22 mouse cellular contexts compared by ENCODE assay signal in genomic region chr6:16098761-16099160, GRCm38 (mm10).
DNase-seq lines count a peak whose midpoint lies in the region; ATAC-seq and TF ChIP-seq lines count a peak whose summit lies in the region.
"Had no signal": no experiment of that assay in that cellular context is flagged by ENCODE, and none has a peak within 500 bp of the region (broad histone marks: within the 10 kb centered on the region; RNA-seq: fewer than 3 reads in every experiment).

No protein-coding gene starts in this region.

- no peak overlapping the region for H3K9ac ChIP-seq in forebrain, embryonic 12.5 days
- no peak overlapping the region for H3K9ac ChIP-seq in forebrain, postnatal 0 days
- no peak overlapping the region for H3K9ac ChIP-seq in forebrain, embryonic 14.5 days (ENCODE audit: low read length)
- no peak overlapping the region for H3K9ac ChIP-seq in forebrain, embryonic 11.5 days (ENCODE audit: low read length)
- no peak overlapping the region for H3K9ac ChIP-seq in forebrain, embryonic 16.5 days (replicated peaks; ENCODE audit: low read depth, low read length)
- H3K9ac ChIP-seq: embryonic facial prominence, embryonic 12.5 days had no signal

- H3K4me2 ChIP-seq in forebrain, embryonic 12.5 days, result no peak overlapping the region
- no peak overlapping the region for H3K4me2 ChIP-seq in forebrain, postnatal 0 days (ENCODE audit: low read depth)
- no peak overlapping the region for H3K4me2 ChIP-seq in forebrain, embryonic 14.5 days (ENCODE audit: low read length)
- H3K4me2 ChIP-seq in forebrain, embryonic 11.5 days (ENCODE audit: low read depth, low read length, severe bottlenecking), result no peak overlapping the region
- H3K4me2 ChIP-seq in forebrain, embryonic 16.5 days (ENCODE audit: low read length), result no peak overlapping the region
- H3K4me2 ChIP-seq: embryonic facial prominence, embryonic 12.5 days had no signal

- H3K27me3 ChIP-seq in forebrain, embryonic 12.5 days, result no peaks in the 10 kb centered on the region
- no peaks in the 10 kb centered on the region for H3K27me3 ChIP-seq in forebrain, postnatal 0 days (ENCODE audit: insufficient read depth, low read length)
- H3K27me3 ChIP-seq in forebrain, embryonic 14.5 days (replicated peaks; ENCODE audit: control insufficient read depth, insufficient read depth, low read length), result no peaks in the 10 kb centered on the region
- H3K27me3 ChIP-seq in forebrain, embryonic 11.5 days (ENCODE audit: control insufficient read depth, insufficient read depth, low read length), result no peaks in the 10 kb centered on the region
- no peaks in the 10 kb centered on the region for H3K27me3 ChIP-seq in forebrain, embryonic 16.5 days (replicated peaks; ENCODE audit: control insufficient read depth, insufficient read depth, low read length)
- H3K27me3 ChIP-seq: CH12.LX; embryonic facial prominence, embryonic 12.5 days had no signal

- H3K27ac ChIP-seq in forebrain, embryonic 12.5 days, result no peak overlapping the region
- H3K27ac ChIP-seq in forebrain, postnatal 0 days (ENCODE audit: low read depth, low read length), result no peak overlapping the region
- no peak overlapping the region for H3K27ac ChIP-seq in forebrain, embryonic 14.5 days (ENCODE audit: low read depth, low read length)
- no peak overlapping the region for H3K27ac ChIP-seq in forebrain, embryonic 11.5 days (ENCODE audit: low read depth, low read length)
- no peak overlapping the region for H3K27ac ChIP-seq in forebrain, embryonic 16.5 days (ENCODE audit: low read length)
- H3K27ac ChIP-seq: embryonic facial prominence, embryonic 10.5 days; embryonic facial prominence, embryonic 12.5 days had no signal

- H3K4me3 ChIP-seq in forebrain, embryonic 12.5 days (replicated peaks), result no peak overlapping the region
- no peak overlapping the region for H3K4me3 ChIP-seq in forebrain, postnatal 0 days (ENCODE audit: low read depth, low read length)
- no peak overlapping the region for H3K4me3 ChIP-seq in forebrain, embryonic 14.5 days (ENCODE audit: low read depth, low read length)
- no peak overlapping the region for H3K4me3 ChIP-seq in forebrain, embryonic 11.5 days (ENCODE audit: low read depth, low read length)
- H3K4me3 ChIP-seq in forebrain, embryonic 16.5 days (replicated peaks; ENCODE audit: low read length), result no peak overlapping the region
- H3K4me3 ChIP-seq: embryonic facial prominence, embryonic 10.5 days; embryonic facial prominence, embryonic 12.5 days had no signal

- peak; percentile 63; the same call in 1 of the 2 replicates for ATAC-seq in forebrain, embryonic 12.5 days (ENCODE audit: low FRiP score)
- no peak for ATAC-seq in forebrain, postnatal 0 days
- ATAC-seq in forebrain, embryonic 14.5 days, result peak; percentile 76
- ATAC-seq in forebrain, embryonic 11.5 days (replicated peaks; ENCODE audit: low FRiP score), result no peak
- ATAC-seq in forebrain, embryonic 16.5 days, result peak; percentile 80
- ATAC-seq: activated CD4-positive, CD25-positive, alpha-beta regulatory T cell, adult 4 months; CD4-positive, CD25-positive, alpha-beta regulatory T cell, adult 4 months; Patski had no signal

- no peaks in the 10 kb centered on the region for H3K9me3 ChIP-seq in forebrain, embryonic 12.5 days
- no peaks in the 10 kb centered on the region for H3K9me3 ChIP-seq in forebrain, postnatal 0 days (ENCODE audit: low read length)
- no peaks in the 10 kb centered on the region for H3K9me3 ChIP-seq in forebrain, embryonic 14.5 days (replicated peaks; ENCODE audit: control insufficient read depth, low read length)
- no peaks in the 10 kb centered on the region for H3K9me3 ChIP-seq in forebrain, embryonic 11.5 days (ENCODE audit: control insufficient read depth, low read length)
- H3K9me3 ChIP-seq in forebrain, embryonic 16.5 days (ENCODE audit: control insufficient read depth, low read length), result no peaks in the 10 kb centered on the region
- H3K9me3 ChIP-seq: embryonic facial prominence, embryonic 10.5 days; embryonic facial prominence, embryonic 12.5 days; G1E had no signal

- DNase-seq in forebrain, postnatal 0 days, result no peak
- DNase-seq in forebrain, embryonic 14.5 days (ENCODE audit: low spot score), result peak; percentile 60
- DNase-seq in forebrain, embryonic 11.5 days (ENCODE audit: low spot score), result no peak
- DNase-seq in cerebellum, adult 11 months, result no peak
- DNase-seq: adrenal gland, adult 8-10 months; adrenal gland, postnatal 14 days; adrenal gland, postnatal 36 days; B cell, adult 2 months; cerebellum, adult 11-12 months; cerebellum, adult 2 months; cerebellum, adult 9-10 months; cerebellum, postnatal 10 days; cerebellum, postnatal 25 days had no signal

- no peak for TF ChIP-seq CTCF in forebrain, postnatal 0 days (IDR thresholded peaks at IDR 0.05; ENCODE audit: low read depth)

- H3K36me3 ChIP-seq in forebrain, embryonic 12.5 days (replicated peaks), result no peaks in the 10 kb centered on the region
- H3K36me3 ChIP-seq in forebrain, postnatal 0 days (ENCODE audit: insufficient read depth), result no peaks in the 10 kb centered on the region
- H3K36me3 ChIP-seq in forebrain, embryonic 14.5 days (ENCODE audit: control insufficient read depth, insufficient read depth, low read length), result no peaks in the 10 kb centered on the region
- H3K36me3 ChIP-seq in forebrain, embryonic 11.5 days (ENCODE audit: control insufficient read depth, insufficient read depth, low read length), result no peaks in the 10 kb centered on the region
- H3K36me3 ChIP-seq in forebrain, embryonic 16.5 days (ENCODE audit: control insufficient read depth, insufficient read depth), result no peaks in the 10 kb centered on the region
- H3K36me3 ChIP-seq: embryonic facial prominence, embryonic 10.5 days; embryonic facial prominence, embryonic 12.5 days; G1E had no signal

- no peaks in the 10 kb centered on the region for H3K4me1 ChIP-seq in forebrain, embryonic 12.5 days
- no peaks in the 10 kb centered on the region for H3K4me1 ChIP-seq in forebrain, postnatal 0 days (ENCODE audit: insufficient read depth)
- 0 out of 2 replicates have a peak, but pooled peaks cover 4% of the 10 kb centered on the region for H3K4me1 ChIP-seq in forebrain, embryonic 14.5 days (ENCODE audit: control insufficient read depth, insufficient read depth, low read length)
- H3K4me1 ChIP-seq in forebrain, embryonic 11.5 days (replicated peaks; ENCODE audit: control insufficient read depth, insufficient read depth, low read length), result no peaks in the 10 kb centered on the region
- no peaks in the 10 kb centered on the region for H3K4me1 ChIP-seq in forebrain, embryonic 16.5 days (replicated peaks; ENCODE audit: control insufficient read depth, insufficient read depth, low read length)
- H3K4me1 ChIP-seq: embryonic facial prominence, embryonic 10.5 days; embryonic facial prominence, embryonic 12.5 days had no signal

Comparison
In these comparisons a context has a peak if more than half of its experiments do, and no peak if none do; other contexts are left out.
1. ATAC-seq: peak in forebrain, embryonic 12.5 days (single experiment), forebrain, embryonic 14.5 days (single experiment) and forebrain, embryonic 16.5 days (single experiment); none in forebrain, postnatal 0 days (single experiment) and forebrain, embryonic 11.5 days (single experiment).